Mouse (Mus musculus): Measurements from ENCODE around the gene Klhl40. TPM values are rescaled to one million over a fixed set of nuclear protein-coding genes. Genes with fewer than 3 reads are reported as not detected.

The Klhl40 gene
- total and polyA plus RNA-seq, 3 experiments = not detected

DNA sequence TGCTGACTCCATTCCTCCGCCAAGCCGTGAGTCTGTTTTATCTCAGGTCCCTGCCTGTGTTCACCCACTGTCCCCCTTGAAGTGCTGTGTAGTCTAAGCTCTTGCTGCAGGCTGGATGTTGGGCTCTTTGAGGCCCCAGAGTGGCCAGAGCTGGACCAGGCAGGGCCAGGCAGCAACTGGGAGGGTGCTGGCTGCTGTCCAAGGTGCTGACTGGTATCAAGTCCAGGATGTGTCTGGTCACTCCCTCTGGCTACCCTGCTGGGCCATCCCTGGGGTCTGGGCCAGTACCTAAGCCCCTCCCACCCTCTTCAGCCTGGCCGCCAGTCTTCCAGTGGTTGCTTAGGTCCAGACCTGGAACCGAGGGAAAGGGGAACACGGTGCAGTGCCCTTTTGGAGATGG is 13.8 kb downstream of the Klhl40 start:
- TF ChIP-seq RCOR1 (conservative IDR thresholded peaks at IDR 0.05; ENCODE audit: low read depth, low read length) = no peak
- TF ChIP-seq ZKSCAN1 (IDR thresholded peaks at IDR 0.05; ENCODE audit: borderline replicate concordance, low read depth, low read length) = no peak
- TF ChIP-seq E2F4 (IDR thresholded peaks at IDR 0.05; ENCODE audit: insufficient replicate concordance, low read depth, low read length) = no peak
- no peak for TF ChIP-seq MYC (IDR thresholded peaks at IDR 0.05; ENCODE audit: low read depth, low read length)
- no peak for TF ChIP-seq ZNF384 (IDR thresholded peaks at IDR 0.05; ENCODE audit: low read depth, low read length)
- no peak for TF ChIP-seq MAFK (IDR thresholded peaks at IDR 0.05; ENCODE audit: insufficient replicate concordance, low read length)
- H3K4me1 ChIP-seq (ENCODE audit: control insufficient read depth in 1 of 2, insufficient read depth in 2 of 2) = peaks cover 0 to 4% of the 10 kb centered on the region in 2 experiments; a peak in 1 of 4 replicates
- H3K36me3 ChIP-seq (replicated peaks in 1 of 2; ENCODE audit: control insufficient read depth in 1 of 2, insufficient read depth in 1 of 2, low read length in 1 of 2) = no peaks in the 10 kb centered on the region
- H3K9ac ChIP-seq (ENCODE audit: insufficient read depth, low read depth) = no peak overlapping the region
- H3K9me3 ChIP-seq (replicated peaks; ENCODE audit: low read length) = no peaks in the 10 kb centered on the region
- in situ Hi-C loops (cut with MboI; ENCODE audit: low pct_ligation_motif_present, low pct_unique_long_range_greater_than_20kb, low sequenced_read_pairs) = no loop called here
- H3K4me2 ChIP-seq (ENCODE audit: insufficient read depth, low read depth, poor library complexity, severe bottlenecking) = no peak overlapping the region
- no peaks in the 10 kb centered on the region for H3K79me2 ChIP-seq (replicated peaks; ENCODE audit: control insufficient read depth, extremely low read depth, insufficient read depth, poor library complexity, severe bottlenecking)
- no peak overlapping the region for H3K4me3 ChIP-seq (replicated peaks in 1 of 3; ENCODE audit: low read depth in 2 of 3, low read length in 2 of 3, poor library complexity in 1 of 3)
- dilution Hi-C loops (cut with MboI; ENCODE audit: extremely low pct_ligation_motif_present, extremely low pct_unique_long_range_greater_than_20kb, low sequenced_read_pairs) = no loop called here
- no peak overlapping the region for H3K27ac ChIP-seq (ENCODE audit: insufficient read depth, low read depth)
- DNase-seq (ENCODE audit: extremely low read depth) = peak; percentile 8
- H3K27me3 ChIP-seq (replicated peaks) = peaks cover 86% of the 10 kb centered on the region

DNA sequence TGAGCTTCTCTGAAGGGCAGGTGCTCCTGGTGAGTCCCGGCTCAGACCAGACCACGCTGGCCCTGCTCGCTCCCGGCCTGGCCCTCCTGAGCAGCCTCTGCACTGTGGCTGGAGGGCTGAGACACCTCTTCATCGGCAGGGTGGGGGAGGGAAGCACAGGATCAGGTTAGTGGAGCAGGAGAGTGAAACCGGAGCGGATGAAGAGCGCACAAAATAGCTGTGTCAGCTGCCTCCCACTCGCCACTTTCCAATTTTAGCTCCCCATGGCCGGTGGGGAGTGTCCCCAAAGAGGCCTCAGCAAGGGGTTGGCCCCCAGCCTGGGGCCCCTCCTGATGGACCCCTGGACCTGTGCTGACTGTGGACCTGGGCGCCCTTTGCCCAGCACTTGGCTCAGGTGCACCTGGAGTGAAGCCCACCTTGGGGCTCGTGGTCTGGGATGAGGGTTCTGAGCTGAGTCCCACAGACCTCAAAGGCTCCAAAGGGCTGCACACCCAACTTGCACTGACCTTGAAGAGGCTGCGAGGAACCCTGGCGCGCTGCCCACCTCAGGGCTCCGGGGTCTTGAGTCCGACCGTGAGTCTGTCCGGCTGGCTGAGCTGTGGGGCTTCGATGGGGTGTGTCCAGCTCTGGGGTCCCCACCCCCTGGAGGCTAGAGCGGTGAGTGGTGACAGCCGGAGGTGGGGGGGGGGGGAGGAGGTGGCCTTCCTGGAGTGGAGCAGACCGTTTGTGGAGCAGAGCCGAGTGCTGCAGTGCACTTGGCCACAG is 14.5 kb downstream of the Klhl40 start, which contains the start of gene Hhatl:
Gene Hhatl (minus strand): TSS at position 751 of the 765 bp plus-strand sequence.
- TF ChIP-seq CHD1 (IDR thresholded peaks at IDR 0.05; ENCODE audit: low read depth, low read length) = no peak
- no peaks in the 10 kb centered on the region for H3K79me2 ChIP-seq (replicated peaks; ENCODE audit: control insufficient read depth, extremely low read depth, insufficient read depth, poor library complexity, severe bottlenecking)
- no peaks in the 10 kb centered on the region for H3K9me3 ChIP-seq (replicated peaks; ENCODE audit: low read length)
- no peak within 1 kb of the TSS for H3K27ac ChIP-seq (ENCODE audit: insufficient read depth, low read depth)
- no peak within 1 kb of the TSS for H3K4me2 ChIP-seq (ENCODE audit: insufficient read depth, low read depth, poor library complexity, severe bottlenecking)
- peaks cover 86% of the 10 kb centered on the region for H3K27me3 ChIP-seq (replicated peaks)
- H3K9ac ChIP-seq (ENCODE audit: insufficient read depth, low read depth) = no peak within 1 kb of the TSS
- dilution Hi-C loops (cut with MboI; ENCODE audit: extremely low pct_ligation_motif_present, extremely low pct_unique_long_range_greater_than_20kb, low sequenced_read_pairs) (no loop called here), in situ Hi-C loops (cut with MboI; ENCODE audit: low pct_ligation_motif_present, low pct_unique_long_range_greater_than_20kb, low sequenced_read_pairs) (no loop called here)
- DNase-seq (ENCODE audit: extremely low read depth) = no peak
- no peak within 1 kb of the TSS for H3K4me3 ChIP-seq (replicated peaks in 1 of 3; ENCODE audit: low read depth in 2 of 3, low read length in 2 of 3, poor library complexity in 1 of 3)
- no peaks in the 10 kb centered on the region for H3K36me3 ChIP-seq (replicated peaks in 1 of 2; ENCODE audit: control insufficient read depth in 1 of 2, insufficient read depth in 1 of 2, low read length in 1 of 2)
- H3K4me1 ChIP-seq (ENCODE audit: control insufficient read depth in 1 of 2, insufficient read depth in 2 of 2) = peaks cover 0 to 4% of the 10 kb centered on the region in 2 experiments; a peak in 1 of 4 replicates

DNA sequence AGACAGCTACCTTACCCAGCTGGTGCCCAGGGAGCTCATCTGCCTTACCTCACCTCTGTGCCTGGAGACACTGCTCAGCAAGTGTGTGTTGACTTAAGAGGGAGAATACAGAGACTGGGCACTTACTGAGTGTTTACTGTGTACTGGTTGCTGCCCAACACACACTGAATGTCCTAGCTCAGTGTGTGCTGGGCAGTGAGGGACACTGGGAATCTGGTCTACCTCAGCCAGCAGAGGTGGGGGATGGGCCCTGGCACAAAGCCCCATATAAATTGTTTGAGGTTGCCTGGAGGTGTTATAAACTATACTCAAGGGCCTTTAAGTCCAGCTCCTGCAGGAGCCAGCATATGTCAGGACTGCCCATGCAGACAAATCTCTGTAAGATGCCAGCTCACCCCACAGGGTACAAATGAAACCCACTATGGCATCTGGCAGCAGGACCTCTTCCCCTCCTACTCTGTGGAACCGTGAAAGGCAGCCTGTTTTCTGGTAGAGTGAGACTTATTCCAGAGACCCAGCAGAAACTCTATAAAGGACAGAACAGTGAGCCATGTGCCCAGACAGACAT is 17.6 kb downstream of the Klhl40 start:
- Histone ChIP-seq H3K9me3 (replicated peaks; ENCODE audit: low read length) (no peaks in the 10 kb centered on the region), H3K4me2 (ENCODE audit: insufficient read depth, low read depth, poor library complexity, severe bottlenecking) (no peak overlapping the region), H3K36me3 (replicated peaks in 1 of 2; ENCODE audit: control insufficient read depth in 1 of 2, insufficient read depth in 1 of 2, low read length in 1 of 2) (no peaks in the 10 kb centered on the region), H3K27ac (ENCODE audit: insufficient read depth, low read depth) (no peak overlapping the region), H3K4me1 (ENCODE audit: control insufficient read depth in 1 of 2, insufficient read depth in 2 of 2) (no peaks in the 10 kb centered on the region; a peak in 1 of 4 replicates), H3K27me3 (replicated peaks) (peaks cover 83% of the 10 kb centered on the region), H3K4me3 (replicated peaks in 1 of 3; ENCODE audit: low read depth in 2 of 3, low read length in 2 of 3, poor library complexity in 1 of 3) (no peak overlapping the region), H3K9ac (ENCODE audit: insufficient read depth, low read depth) (no peak overlapping the region), H3K79me2 (replicated peaks; ENCODE audit: control insufficient read depth, extremely low read depth, insufficient read depth, poor library complexity, severe bottlenecking) (no peaks in the 10 kb centered on the region)
- no peak for DNase-seq (ENCODE audit: extremely low read depth)
- dilution Hi-C loops (cut with MboI; ENCODE audit: extremely low pct_ligation_motif_present, extremely low pct_unique_long_range_greater_than_20kb, low sequenced_read_pairs) = no loop called here
- in situ Hi-C loops (cut with MboI; ENCODE audit: low pct_ligation_motif_present, low pct_unique_long_range_greater_than_20kb, low sequenced_read_pairs) = no loop called here
- TF ChIP-seq ZC3H11A (IDR thresholded peaks at IDR 0.05; ENCODE audit: low read depth, low read length) = no peak
- TF ChIP-seq TCF12 (IDR thresholded peaks at IDR 0.05; ENCODE audit: low read depth, low read length) = no peak
- TF ChIP-seq ZNF384 (IDR thresholded peaks at IDR 0.05; ENCODE audit: low read depth, low read length) = no peak
- no peak for TF ChIP-seq USF1 (IDR thresholded peaks at IDR 0.05; ENCODE audit: low read depth, low read length)
- no peak for TF ChIP-seq MAFK (IDR thresholded peaks at IDR 0.05; ENCODE audit: insufficient replicate concordance, low read length)
- no peak for TF ChIP-seq CHD1 (IDR thresholded peaks at IDR 0.05; ENCODE audit: low read depth, low read length)
- TF ChIP-seq JUND (conservative IDR thresholded peaks at IDR 0.05; ENCODE audit: low read depth, low read length) = no peak
- TF ChIP-seq TBP (conservative IDR thresholded peaks at IDR 0.05; ENCODE audit: low read depth, low read length) = no peak
- no peak for TF ChIP-seq MYC (IDR thresholded peaks at IDR 0.05; ENCODE audit: low read depth, low read length)
- no peak for TF ChIP-seq UBTF (IDR thresholded peaks at IDR 0.05; ENCODE audit: low read depth, low read length)
- no peak for TF ChIP-seq ETS1 (conservative IDR thresholded peaks at IDR 0.05; ENCODE audit: low read depth, low read length)
- TF ChIP-seq CTCF (conservative IDR thresholded peaks at IDR 0.05 in 1 of 2, IDR thresholded peaks at IDR 0.05 in 1 of 2; ENCODE audit: low read depth in 2 of 2, low read length in 2 of 2) = no peak
- no peak for TF ChIP-seq SMC3 (IDR thresholded peaks at IDR 0.05; ENCODE audit: low read depth, low read length)
- TF ChIP-seq RCOR1 (conservative IDR thresholded peaks at IDR 0.05; ENCODE audit: low read depth, low read length) = no peak
- TF ChIP-seq MAZ (IDR thresholded peaks at IDR 0.05; ENCODE audit: low read depth, low read length) = no peak
- TF ChIP-seq ZKSCAN1 (IDR thresholded peaks at IDR 0.05; ENCODE audit: borderline replicate concordance, low read depth, low read length) = no peak
- no peak for TF ChIP-seq HCFC1 (IDR thresholded peaks at IDR 0.05; ENCODE audit: low read depth, low read length)
